Mouse (Mus musculus) limb, embryonic 14.5 days (tissue): ENCODE measurements around the gene Dscaml1. TPM values are rescaled to one million over a fixed set of nuclear protein-coding genes. Genes with fewer than 3 reads are reported as not detected.

Source experiments
- ATAC-seq: fragments of 200-750 bp; cut with Nextera tagmentation; 2 replicates; pipeline ENCODE4 v1.8.0; 2017; ENCODE audit warnings: low read depth, moderate number of reproducible peaks, moderate TSS enrichment; ENCODE audit not compliant: low FRiP score
- DNase-seq: peaks from one replicate; pipeline ENCODE4 v3.0.0-alpha.2; 2015; ENCODE audit warnings: low spot score
- H3K27ac ChIP-seq: fragments of 300-500 bp; sonication (generic); replicated peaks from 2 replicates; pipeline ENCODE4 v1.5.1; 2014; ENCODE audit warnings: low read depth, mild to moderate bottlenecking, low read length, moderate library complexity, mixed read lengths
- H3K27me3 ChIP-seq: fragments of 300-500 bp; sonication (generic); 2 replicates; pipeline ENCODE4 v1.6.1; 2014; ENCODE audit warnings: low read length, mixed read lengths; ENCODE audit not compliant: control insufficient read depth, insufficient read depth
- H3K36me3 ChIP-seq: fragments of 300-500 bp; sonication (generic); 2 replicates; pipeline ENCODE4 v1.6.1; 2014; ENCODE audit warnings: mild to moderate bottlenecking, low read length, moderate library complexity, mixed read lengths; ENCODE audit not compliant: control insufficient read depth, insufficient read depth
- H3K4me1 ChIP-seq: fragments of 300-500 bp; sonication (generic); 2 replicates; pipeline ENCODE4 v1.6.1; 2014; ENCODE audit warnings: antibody characterized with exemption, low read length, mixed read lengths; ENCODE audit not compliant: control insufficient read depth, insufficient read depth
- H3K4me2 ChIP-seq: fragments of 300-500 bp; sonication (generic); replicated peaks from 2 replicates; pipeline ENCODE4 v1.6.1; 2014; ENCODE audit warnings: low read depth, mild to moderate bottlenecking, low read length, moderate library complexity; ENCODE audit not compliant: severe bottlenecking
- H3K4me3 ChIP-seq: fragments of 300-500 bp; sonication (generic); replicated peaks from 2 replicates; pipeline ENCODE4 v1.5.1; 2014; ENCODE audit warnings: low read length
- H3K9ac ChIP-seq: fragments of 300-500 bp; sonication (generic); 2 replicates; pipeline ENCODE4 v1.6.1; 2014; ENCODE audit warnings: mild to moderate bottlenecking, low read depth, low read length, moderate library complexity; ENCODE audit not compliant: severe bottlenecking
- H3K9me3 ChIP-seq: fragments of 300-500 bp; sonication (generic); 2 replicates; pipeline ENCODE4 v1.6.1; 2016; ENCODE audit warnings: low read length; ENCODE audit not compliant: control insufficient read depth
- POLR2A ChIP-seq: fragments of 200-500 bp; IDR thresholded peaks from 2 replicates; pipeline ENCODE4 v1.8.0; 2012; ENCODE audit warnings: inconsistent platforms, mild to moderate bottlenecking, moderate library complexity, borderline replicate concordance; ENCODE audit not compliant: insufficient read depth, insufficient read length; ENCODE audit errors: extremely low read depth
- WGBS: fragments of 180-500 bp; shearing (Covaris S2); extraction: QIAGEN DNeasy Blood & Tissue Kit; methylation state at CpG from one replicate; pipeline ENCODE4 v1.1.7; 2014; 5-methylcytosine and 5-hydroxymethylcytosine counted together
- polyA plus RNA-seq, 2 experiments: library from polyadenylated mRNA; depleted of rRNA in 1 of 2; stranded (reverse) in 1 of 2; unstranded in 1 of 2; fragments of >200 nt; fragmentation: Nextera tagmentation in 1 of 2; extraction: Ambion mirVana in 1 of 2; gene quantifications; 2 replicates each; pipeline versions ENCODE4 v1.2.1 to v1.2.3; 2012 to 2014

Gene Dscaml1
- polyA plus RNA-seq (2012; rRNA removed) (1.0 and 1.3 TPM in 2 replicates), polyA plus RNA-seq (2014; fragmentation: Nextera tagmentation; extraction: Ambion mirVana) (0.40 and 0.43 TPM in 2 replicates)

GRCm38 (mm10) chr9:45426456-45426855, at the start of gene Dscaml1:
Gene Dscaml1 (plus strand): TSS chr9:45426628.
- TF ChIP-seq POLR2A = no peak
- Histone ChIP-seq H3K4me3 (no peak within 1 kb of the TSS), H3K27me3 (peaks cover 35% of the 10 kb centered on the region), H3K4me1 (peaks cover 14% of the 10 kb centered on the region), H3K36me3 (no peaks in the 10 kb centered on the region), H3K9ac (no peak within 1 kb of the TSS), H3K9me3 (no peaks in the 10 kb centered on the region), H3K27ac (no peak within 1 kb of the TSS), H3K4me2 (no peak within 1 kb of the TSS)
- DNase-seq (no peak), ATAC-seq (no peak)
- WGBS = 79% methylated on average over 4 of the region's 4 CpGs

- WGBS = 84% methylated on average over 2 of the region's 2 CpGs
- TF ChIP-seq POLR2A = no peak
- H3K27ac ChIP-seq = no peak overlapping the region
- no peak overlapping the region for H3K9ac ChIP-seq
- no peaks in the 10 kb centered on the region for H3K9me3 ChIP-seq
- DNase-seq (no peak), ATAC-seq (no peak)
- 0 out of 2 replicates have a peak, but pooled peaks cover 5% of the 10 kb centered on the region for H3K4me1 ChIP-seq
- H3K4me2 ChIP-seq = no peak overlapping the region
- H3K4me3 ChIP-seq = no peak overlapping the region
- peaks cover 3% of the 10 kb centered on the region; the same call in 1 of the 2 replicates for H3K36me3 ChIP-seq
- H3K27me3 ChIP-seq = no peaks in the 10 kb centered on the region
Observed at GRCm38 (mm10) chr9:45376883-45377282, 49.5 kb upstream of the Dscaml1 start.

DNA sequence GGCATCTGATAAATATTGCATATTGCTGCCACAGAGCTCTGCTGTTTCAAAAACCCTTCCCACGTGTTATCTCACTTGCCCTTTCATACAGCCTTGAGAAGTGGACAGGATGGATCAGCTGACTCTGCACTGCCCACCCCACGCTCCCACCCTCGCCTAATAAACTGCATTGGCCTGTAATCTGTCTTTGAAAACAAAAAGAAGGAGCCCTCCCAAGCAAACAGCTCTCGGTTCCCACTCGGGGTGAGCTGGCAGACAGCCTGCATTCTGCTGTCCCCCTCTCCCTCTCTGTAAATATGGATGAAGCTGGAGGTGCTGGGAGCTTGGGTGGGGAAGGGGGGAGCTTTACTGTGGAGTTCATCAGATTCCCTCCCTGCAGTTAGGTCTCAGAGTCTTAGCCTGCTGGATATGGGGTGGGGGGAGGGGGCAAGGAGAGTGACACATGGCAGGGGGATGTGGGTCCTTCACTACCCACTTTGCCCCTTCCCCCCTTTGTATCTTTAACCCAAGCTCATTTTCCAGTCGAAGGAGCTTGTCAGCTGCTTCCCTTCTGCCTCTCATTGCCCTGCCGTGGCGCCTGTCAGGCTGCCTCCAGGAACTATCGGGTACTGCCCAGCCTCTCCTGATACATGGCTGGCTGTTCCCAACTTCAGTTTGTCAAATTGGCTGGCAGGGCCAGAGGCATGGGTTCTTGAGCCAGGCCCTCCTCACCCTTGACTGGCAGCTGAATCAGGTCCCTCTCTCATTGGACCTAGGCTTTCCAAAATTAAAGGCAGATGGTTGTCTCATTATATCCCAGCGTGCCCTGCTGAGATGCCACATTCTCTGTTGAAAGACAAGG, 45.8 kb upstream of the Dscaml1 start:
- no peak overlapping the region for H3K4me3 ChIP-seq
- no peak for ATAC-seq
- 62% methylated on average over 10 of the region's 10 CpGs for WGBS
- TF ChIP-seq POLR2A = no peak
- H3K27me3 ChIP-seq = no peaks in the 10 kb centered on the region
- no peak overlapping the region for H3K9ac ChIP-seq
- 0 out of 2 replicates have a peak, but pooled peaks cover 3% of the 10 kb centered on the region for H3K36me3 ChIP-seq
- H3K4me1 ChIP-seq = no peaks in the 10 kb centered on the region
- DNase-seq = no peak
- no peak overlapping the region for H3K4me2 ChIP-seq
- no peaks in the 10 kb centered on the region for H3K9me3 ChIP-seq
- no peak overlapping the region for H3K27ac ChIP-seq

GRCm38 (mm10) chr9:45382336-45382735, 44.1 kb upstream of the Dscaml1 start:
- DNase-seq = no peak
- no peak overlapping the region for H3K9ac ChIP-seq
- no peak overlapping the region for H3K4me3 ChIP-seq
- no peaks in the 10 kb centered on the region for H3K36me3 ChIP-seq
- H3K4me1 ChIP-seq = no peaks in the 10 kb centered on the region
- no peak for TF ChIP-seq POLR2A
- H3K4me2 ChIP-seq = no peak overlapping the region
- ATAC-seq = no peak
- 85% methylated on average over 5 of the region's 5 CpGs for WGBS
- no peaks in the 10 kb centered on the region for H3K9me3 ChIP-seq
- H3K27me3 ChIP-seq = no peaks in the 10 kb centered on the region
- no peak overlapping the region for H3K27ac ChIP-seq

GRCm38 (mm10) chr9:45382834-45383233, 43.6 kb upstream of the Dscaml1 start:
- no peak overlapping the region for H3K9ac ChIP-seq
- WGBS = 83% methylated on average over 5 of the region's 5 CpGs
- no peaks in the 10 kb centered on the region for H3K27me3 ChIP-seq
- H3K4me1 ChIP-seq = no peaks in the 10 kb centered on the region
- H3K36me3 ChIP-seq = no peaks in the 10 kb centered on the region
- no peak for TF ChIP-seq POLR2A
- H3K9me3 ChIP-seq = no peaks in the 10 kb centered on the region
- no peak overlapping the region for H3K4me3 ChIP-seq
- DNase-seq (no peak), ATAC-seq (no peak)
- H3K4me2 ChIP-seq = no peak overlapping the region
- H3K27ac ChIP-seq = no peak overlapping the region
